Mouse (Mus musculus): ENCODE results near the gene Limch1. TPM values are rescaled to one million over a fixed set of nuclear protein-coding genes. Genes with fewer than 3 reads are reported as not detected.

Gene Limch1
- total RNA-seq, 1 experiment = 7.5 TPM

GRCm38 (mm10) chr5:66942922-66943321 is 197.3 kb downstream of the Limch1 start:
- no peak overlapping the region for H3K27ac ChIP-seq (ENCODE audit: insufficient read depth, low read depth, low read length, poor library complexity, severe bottlenecking)
- H3K4me3 ChIP-seq (ENCODE audit: insufficient read depth in 1 of 2, low read depth in 1 of 2, low read length in 2 of 2, poor library complexity in 1 of 2, severe bottlenecking in 1 of 2) = no peak overlapping the region
- H3K9me3 ChIP-seq (ENCODE audit: control insufficient read depth, insufficient read depth, low read depth, low read length) = no peaks in the 10 kb centered on the region
- no peaks in the 10 kb centered on the region for H3K4me1 ChIP-seq (ENCODE audit: control insufficient read depth in 2 of 2, insufficient read depth in 2 of 2, low read length in 2 of 2, poor library complexity in 1 of 2)
- in situ Hi-C loops (cut with MboI; ENCODE audit: low sequenced_read_pairs in 2 of 2, unreplicated experiment in 2 of 2) = no loop called here
- H3K36me3 ChIP-seq (ENCODE audit: control insufficient read depth, insufficient read depth, low read length, poor library complexity, severe bottlenecking) = no peaks in the 10 kb centered on the region
- no peak for TF ChIP-seq HCFC1 (IDR thresholded peaks at IDR 0.05; ENCODE audit: borderline replicate concordance, insufficient read depth, low read length)
- no peak for DNase-seq (ENCODE audit: low read depth, low spot score)
- no peak overlapping the region for H3K9ac ChIP-seq (ENCODE audit: insufficient read depth, low read depth, low read length, poor library complexity, severe bottlenecking)

- Histone ChIP-seq H3K9me3 (ENCODE audit: control insufficient read depth, insufficient read depth, low read depth, low read length) (no peaks in the 10 kb centered on the region), H3K27ac (ENCODE audit: insufficient read depth, low read depth, low read length, poor library complexity, severe bottlenecking) (no peak overlapping the region), H3K4me1 (ENCODE audit: control insufficient read depth in 2 of 2, insufficient read depth in 2 of 2, low read length in 2 of 2, poor library complexity in 1 of 2) (no peaks in the 10 kb centered on the region), H3K36me3 (ENCODE audit: control insufficient read depth, insufficient read depth, low read length, poor library complexity, severe bottlenecking) (no peaks in the 10 kb centered on the region), H3K4me3 (ENCODE audit: insufficient read depth in 1 of 2, low read depth in 1 of 2, low read length in 2 of 2, poor library complexity in 1 of 2, severe bottlenecking in 1 of 2) (no peak overlapping the region), H3K9ac (ENCODE audit: insufficient read depth, low read depth, low read length, poor library complexity, severe bottlenecking) (no peak overlapping the region)
- DNase-seq (ENCODE audit: low read depth, low spot score) = no peak
- no peak for TF ChIP-seq ZNF384 (IDR thresholded peaks at IDR 0.05; ENCODE audit: low read depth, low read length)
- TF ChIP-seq ZC3H11A (IDR thresholded peaks at IDR 0.05; ENCODE audit: borderline replicate concordance, low read depth, low read length) = no peak
- no peak for TF ChIP-seq MAFK (IDR thresholded peaks at IDR 0.05; ENCODE audit: insufficient read depth, low read depth, low read length)
- TF ChIP-seq HCFC1 (IDR thresholded peaks at IDR 0.05; ENCODE audit: borderline replicate concordance, insufficient read depth, low read length) = no peak
- TF ChIP-seq CHD2 (IDR thresholded peaks at IDR 0.05; ENCODE audit: low read depth, low read length) = no peak
- in situ Hi-C loops (cut with MboI; ENCODE audit: low sequenced_read_pairs in 2 of 2, unreplicated experiment in 2 of 2) = no loop called here
Measured at GRCm38 (mm10) chr5:66943521-66943920, 197.9 kb downstream of the Limch1 start.

GRCm38 (mm10) chr5:66947958-66948357 is 202.3 kb downstream of the Limch1 start:
- Histone ChIP-seq H3K4me3 (ENCODE audit: insufficient read depth in 1 of 2, low read depth in 1 of 2, low read length in 2 of 2, poor library complexity in 1 of 2, severe bottlenecking in 1 of 2) (no peak overlapping the region), H3K36me3 (ENCODE audit: control insufficient read depth, insufficient read depth, low read length, poor library complexity, severe bottlenecking) (no peaks in the 10 kb centered on the region), H3K27ac (ENCODE audit: insufficient read depth, low read depth, low read length, poor library complexity, severe bottlenecking) (no peak overlapping the region), H3K9me3 (ENCODE audit: control insufficient read depth, insufficient read depth, low read depth, low read length) (no peaks in the 10 kb centered on the region), H3K4me1 (ENCODE audit: control insufficient read depth in 2 of 2, insufficient read depth in 2 of 2, low read length in 2 of 2, poor library complexity in 1 of 2) (no peaks in the 10 kb centered on the region), H3K9ac (ENCODE audit: insufficient read depth, low read depth, low read length, poor library complexity, severe bottlenecking) (no peak overlapping the region)
- in situ Hi-C loops (cut with MboI; ENCODE audit: low sequenced_read_pairs in 2 of 2, unreplicated experiment in 2 of 2) = no loop called here
- no peak for TF ChIP-seq HCFC1 (IDR thresholded peaks at IDR 0.05; ENCODE audit: borderline replicate concordance, insufficient read depth, low read length)
- TF ChIP-seq MAFK (IDR thresholded peaks at IDR 0.05; ENCODE audit: insufficient read depth, low read depth, low read length) = no peak
- TF ChIP-seq ZNF384 (IDR thresholded peaks at IDR 0.05; ENCODE audit: low read depth, low read length) = no peak
- TF ChIP-seq CHD2 (IDR thresholded peaks at IDR 0.05; ENCODE audit: low read depth, low read length) = no peak
- TF ChIP-seq ZC3H11A (IDR thresholded peaks at IDR 0.05; ENCODE audit: borderline replicate concordance, low read depth, low read length) = no peak
- no peak for DNase-seq (ENCODE audit: low read depth, low spot score)

GRCm38 (mm10) chr5:66949098-66949692 is 203.6 kb downstream of the Limch1 start:
- Histone ChIP-seq H3K9ac (ENCODE audit: insufficient read depth, low read depth, low read length, poor library complexity, severe bottlenecking) (no peak overlapping the region), H3K36me3 (ENCODE audit: control insufficient read depth, insufficient read depth, low read length, poor library complexity, severe bottlenecking) (no peaks in the 10 kb centered on the region), H3K4me3 (ENCODE audit: insufficient read depth in 1 of 2, low read depth in 1 of 2, low read length in 2 of 2, poor library complexity in 1 of 2, severe bottlenecking in 1 of 2) (no peak overlapping the region), H3K9me3 (ENCODE audit: control insufficient read depth, insufficient read depth, low read depth, low read length) (no peaks in the 10 kb centered on the region), H3K27ac (ENCODE audit: insufficient read depth, low read depth, low read length, poor library complexity, severe bottlenecking) (no peak overlapping the region), H3K4me1 (ENCODE audit: control insufficient read depth in 2 of 2, insufficient read depth in 2 of 2, low read length in 2 of 2, poor library complexity in 1 of 2) (no peaks in the 10 kb centered on the region)
- TF ChIP-seq ZNF384 (IDR thresholded peaks at IDR 0.05; ENCODE audit: low read depth, low read length) = no peak
- TF ChIP-seq ZC3H11A (IDR thresholded peaks at IDR 0.05; ENCODE audit: borderline replicate concordance, low read depth, low read length) = no peak
- TF ChIP-seq CHD2 (IDR thresholded peaks at IDR 0.05; ENCODE audit: low read depth, low read length) = no peak
- TF ChIP-seq HCFC1 (IDR thresholded peaks at IDR 0.05; ENCODE audit: borderline replicate concordance, insufficient read depth, low read length) = no peak
- no peak for TF ChIP-seq MAFK (IDR thresholded peaks at IDR 0.05; ENCODE audit: insufficient read depth, low read depth, low read length)
- in situ Hi-C loops (cut with MboI; ENCODE audit: low sequenced_read_pairs in 2 of 2, unreplicated experiment in 2 of 2) = no loop called here
- DNase-seq (ENCODE audit: low read depth, low spot score) = no peak

GRCm38 (mm10) chr5:66953375-66953774 is 207.7 kb downstream of the Limch1 start:
- TF ChIP-seq ZC3H11A (IDR thresholded peaks at IDR 0.05; ENCODE audit: borderline replicate concordance, low read depth, low read length) (no peak), HCFC1 (IDR thresholded peaks at IDR 0.05; ENCODE audit: borderline replicate concordance, insufficient read depth, low read length) (no peak), MAFK (IDR thresholded peaks at IDR 0.05; ENCODE audit: insufficient read depth, low read depth, low read length) (no peak), ZNF384 (IDR thresholded peaks at IDR 0.05; ENCODE audit: low read depth, low read length) (no peak), CHD2 (IDR thresholded peaks at IDR 0.05; ENCODE audit: low read depth, low read length) (no peak)
- Histone ChIP-seq H3K9me3 (ENCODE audit: control insufficient read depth, insufficient read depth, low read depth, low read length) (no peaks in the 10 kb centered on the region), H3K36me3 (ENCODE audit: control insufficient read depth, insufficient read depth, low read length, poor library complexity, severe bottlenecking) (no peaks in the 10 kb centered on the region), H3K4me1 (ENCODE audit: control insufficient read depth in 2 of 2, insufficient read depth in 2 of 2, low read length in 2 of 2, poor library complexity in 1 of 2) (no peaks in the 10 kb centered on the region), H3K27ac (ENCODE audit: insufficient read depth, low read depth, low read length, poor library complexity, severe bottlenecking) (no peak overlapping the region), H3K9ac (ENCODE audit: insufficient read depth, low read depth, low read length, poor library complexity, severe bottlenecking) (no peak overlapping the region), H3K4me3 (ENCODE audit: insufficient read depth in 1 of 2, low read depth in 1 of 2, low read length in 2 of 2, poor library complexity in 1 of 2, severe bottlenecking in 1 of 2) (no peak overlapping the region)
- in situ Hi-C loops (cut with MboI; ENCODE audit: low sequenced_read_pairs in 2 of 2, unreplicated experiment in 2 of 2) = no loop called here
- DNase-seq (ENCODE audit: low read depth, low spot score) = no peak
